Mouse (Mus musculus) E14TG2a.4 (cell line): ENCODE data around the gene Syne1.
A peak's percentile ranks its signal among the peaks of the same experiment; 100 is the strongest.

ENCODE experiments used
- CTCF ChIP-seq: conservative IDR thresholded peaks from 2 replicates; pipeline ENCODE4 v1.5.1; 2014; ENCODE audit warnings: low read length
- NANOG ChIP-seq: IDR thresholded peaks from 2 replicates; pipeline ENCODE4 v1.6.1; 2014; ENCODE audit warnings: borderline replicate concordance, low read length, mixed read lengths

DNA sequence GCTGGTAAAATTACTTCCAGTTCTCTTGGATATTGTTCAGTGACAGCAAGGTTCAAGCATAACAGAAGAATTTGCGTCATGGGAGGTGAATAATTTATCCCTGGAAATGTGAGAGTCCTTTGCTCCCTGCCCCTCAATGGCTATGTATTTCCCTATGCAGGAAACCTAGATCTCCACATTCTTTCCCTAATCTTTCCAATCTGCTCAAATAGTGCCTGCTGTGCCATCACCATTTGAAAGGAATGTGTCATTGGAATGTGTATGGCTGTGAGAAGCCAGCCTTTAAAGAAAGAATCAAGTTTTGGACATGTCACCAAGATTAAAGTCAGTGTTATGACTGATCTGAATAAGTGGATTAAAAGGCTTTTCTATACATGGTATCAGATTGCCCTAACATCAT, 335.3 kb downstream of the Syne1 start:
- TF ChIP-seq CTCF (no peak), NANOG (peak; percentile 74; the same call in 1 of the 2 replicates)
